Mouse (Mus musculus) thymus, adult 2 months (tissue): Measurements from ENCODE around the gene Rangap1.

Source experiments
- CTCF ChIP-seq: fragments of 200-500 bp; IDR thresholded peaks from 2 replicates; pipeline ENCODE4 v1.5.1; 2012; ENCODE audit warnings: mild to moderate bottlenecking, control low read depth, low read length, moderate library complexity, borderline replicate concordance; ENCODE audit not compliant: control insufficient read depth, poor library complexity, insufficient read depth; ENCODE audit errors: extremely low read depth
- POLR2A ChIP-seq: fragments of 200-500 bp; IDR thresholded peaks from 2 replicates; pipeline ENCODE4 v1.6.1; 2012; ENCODE audit warnings: mild to moderate bottlenecking, low read length, control low read depth, moderate library complexity; ENCODE audit not compliant: control insufficient read depth, poor library complexity, insufficient read depth; ENCODE audit errors: extremely low read depth

DNA sequence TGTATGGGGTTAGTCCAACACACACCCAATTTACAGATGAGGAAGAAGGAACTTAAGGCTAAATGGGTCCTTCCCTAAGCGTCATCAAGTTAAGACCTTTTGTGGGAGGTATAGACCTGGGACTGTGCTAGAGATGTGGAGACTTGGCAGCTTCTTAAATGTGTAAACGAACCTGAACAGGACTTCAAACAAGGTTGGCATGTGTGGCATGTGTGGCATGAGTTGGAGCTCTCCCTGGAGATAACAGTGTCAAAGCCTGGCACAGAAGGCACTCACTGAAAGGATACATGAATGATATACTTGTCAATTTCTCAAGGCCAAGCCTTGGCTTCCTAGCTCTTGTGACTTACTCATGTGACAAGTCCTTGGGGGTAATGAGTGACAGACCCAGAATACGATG, 6.0 kb downstream of the Rangap1 start:
- TF ChIP-seq CTCF: no peak
- TF ChIP-seq POLR2A: no peak
